Mouse (Mus musculus) embryonic facial prominence, embryonic 11.5 days (tissue): ENCODE measurements around the gene Helt. TPM values are rescaled to one million over a fixed set of nuclear protein-coding genes. Genes with fewer than 3 reads are reported as not detected.

Source experiments
- ATAC-seq: fragments of 200-750 bp; cut with Nextera tagmentation; replicated peaks from 2 replicates; pipeline ENCODE4 v1.8.0; 2017; ENCODE audit warnings: low read depth; ENCODE audit not compliant: insufficient number of reproducible peaks, low FRiP score, low TSS enrichment
- DNase-seq: peaks from one replicate; pipeline ENCODE4 v3.0.0-alpha.2; 2015; ENCODE audit warnings: low spot score
- H3K27ac ChIP-seq: fragments of 300-500 bp; sonication (generic); replicated peaks from 2 replicates; pipeline ENCODE4 v1.5.1; 2014; ENCODE audit warnings: mild to moderate bottlenecking, low read depth, low read length, control low read depth
- H3K27me3 ChIP-seq: fragments of 300-500 bp; sonication (generic); 2 replicates; pipeline ENCODE4 v1.6.1; 2014; ENCODE audit warnings: mild to moderate bottlenecking, low read length, moderate library complexity, mixed read lengths; ENCODE audit not compliant: control insufficient read depth, insufficient read depth
- H3K36me3 ChIP-seq: fragments of 300-500 bp; sonication (generic); replicated peaks from 2 replicates; pipeline ENCODE4 v1.6.1; 2014; ENCODE audit warnings: low read depth, mild to moderate bottlenecking, low read length, moderate library complexity, mixed read lengths; ENCODE audit not compliant: control insufficient read depth, insufficient read depth
- H3K4me1 ChIP-seq: fragments of 300-500 bp; sonication (generic); 2 replicates; pipeline ENCODE4 v1.6.1; 2014; ENCODE audit warnings: low read length, mixed read lengths; ENCODE audit not compliant: control insufficient read depth, insufficient read depth
- H3K4me2 ChIP-seq: fragments of 300-500 bp; sonication (generic); 2 replicates; pipeline ENCODE4 v1.6.1; 2014; ENCODE audit warnings: low read depth, mild to moderate bottlenecking, control low read depth, low read length, moderate library complexity
- H3K4me3 ChIP-seq: fragments of 300-500 bp; sonication (generic); 2 replicates; pipeline ENCODE4 v1.5.1; 2014; ENCODE audit warnings: low read depth, low read length, control low read depth
- H3K9ac ChIP-seq: fragments of 300-500 bp; sonication (generic); replicated peaks from 2 replicates; pipeline ENCODE4 v1.6.1; 2014; ENCODE audit warnings: mild to moderate bottlenecking, control low read depth, low read length
- H3K9me3 ChIP-seq: fragments of 300-500 bp; sonication (generic); replicated peaks from 2 replicates; pipeline ENCODE4 v1.6.1; 2016; ENCODE audit warnings: mild to moderate bottlenecking, low read length, inconsistent platforms, mixed read lengths; ENCODE audit not compliant: control insufficient read depth
- WGBS: fragments of 180-500 bp; shearing (Covaris S2); extraction: QIAGEN DNeasy Blood & Tissue Kit; methylation state at CpG from one replicate; pipeline ENCODE4 v1.1.7; 2014; 5-methylcytosine and 5-hydroxymethylcytosine counted together
- polyA plus RNA-seq: library from polyadenylated mRNA; unstranded; fragments of >200 nt; fragmentation: Nextera tagmentation; extraction: Ambion mirVana; gene quantifications from 2 replicates; pipeline ENCODE4 v1.2.1, GENCODE M21; 2014

Gene Helt
- polyA plus RNA-seq, 1 experiment from 2014 or later, result 1.9 TPM

DNA sequence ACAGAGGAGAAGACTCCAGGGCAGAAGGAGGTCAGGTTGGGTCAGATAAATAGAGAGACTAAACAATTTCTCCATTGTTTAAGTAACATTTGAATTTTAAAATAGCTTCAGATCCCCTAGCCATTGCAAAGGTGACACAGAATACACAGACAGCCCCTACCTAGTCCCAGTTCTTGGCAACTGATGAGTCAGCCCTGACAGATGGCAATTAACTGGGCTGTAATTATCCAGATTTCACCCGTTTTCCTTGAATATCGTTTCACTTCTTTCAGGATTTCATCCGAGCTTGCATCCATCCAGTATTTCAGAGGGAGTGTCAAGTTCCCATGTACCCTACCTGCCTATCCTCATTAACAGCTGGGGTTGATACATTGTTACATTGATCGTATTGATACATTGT is 34.9 kb upstream of the Helt start:
- ATAC-seq (no peak), DNase-seq (no peak)
- H3K27me3 ChIP-seq, result no peaks in the 10 kb centered on the region

DNA sequence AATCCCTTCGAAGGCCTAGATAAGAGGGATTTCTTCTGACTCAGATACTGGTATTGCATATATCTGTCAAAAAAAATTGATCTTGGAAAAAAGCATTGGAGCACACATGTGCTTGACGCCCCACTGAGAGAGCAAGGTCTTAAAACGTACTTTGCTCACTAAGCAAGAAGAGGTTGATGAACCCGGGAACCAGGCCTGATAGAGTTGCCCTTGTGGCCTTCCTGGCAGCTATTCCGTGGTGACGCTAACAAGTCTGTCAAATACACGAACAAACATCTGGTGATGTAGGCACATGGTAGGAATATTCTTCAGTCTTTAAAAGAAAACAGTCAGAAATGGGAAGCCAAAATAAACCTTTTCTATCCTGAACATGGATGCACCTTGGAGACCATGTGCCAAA is 32.8 kb upstream of the Helt start:
- ATAC-seq (no peak), DNase-seq (no peak)
- Histone ChIP-seq H3K27ac (no peak overlapping the region), H3K4me3 (no peak overlapping the region), H3K36me3 (no peaks in the 10 kb centered on the region), H3K4me2 (no peak overlapping the region), H3K4me1 (no peaks in the 10 kb centered on the region), H3K27me3 (no peaks in the 10 kb centered on the region), H3K9ac (no peak overlapping the region), H3K9me3 (no peaks in the 10 kb centered on the region)
- WGBS, result 92% methylated on average over 7 of the region's 7 CpGs

More for the DNA sequence above, 34.9 kb upstream of the Helt start:
- Histone ChIP-seq H3K4me1 (no peaks in the 10 kb centered on the region), H3K4me3 (no peak overlapping the region), H3K4me2 (no peak overlapping the region), H3K27ac (no peak overlapping the region), H3K9me3 (no peaks in the 10 kb centered on the region), H3K9ac (no peak overlapping the region), H3K36me3 (no peaks in the 10 kb centered on the region)
- WGBS, result 63% methylated on average over 4 of the region's 4 CpGs

DNA sequence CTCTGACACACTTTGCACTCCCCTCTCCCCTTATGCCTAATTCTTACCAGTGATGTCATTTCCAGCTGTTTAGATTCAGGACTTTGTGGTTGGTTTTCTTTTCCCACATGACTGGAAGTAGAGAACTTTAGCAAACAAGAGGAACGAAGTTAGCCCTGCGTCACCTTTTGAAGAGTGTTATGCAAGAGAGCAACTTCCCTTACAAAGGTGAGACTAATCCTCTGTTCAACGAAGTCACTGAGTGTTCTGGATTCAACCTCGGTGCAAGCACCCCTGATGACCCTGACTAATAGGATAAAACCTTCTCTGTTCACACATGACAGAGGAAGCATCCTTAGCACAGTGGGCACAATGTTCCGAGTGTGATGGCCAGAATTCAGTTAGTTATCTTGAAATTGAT is 32.2 kb upstream of the Helt start:
- no peaks in the 10 kb centered on the region for H3K27me3 ChIP-seq
- ATAC-seq, result no peak
- no peak for DNase-seq
- no peak overlapping the region for H3K9ac ChIP-seq
- H3K9me3 ChIP-seq, result no peaks in the 10 kb centered on the region
- 84% methylated on average over 5 of the region's 5 CpGs for WGBS
- H3K36me3 ChIP-seq, result no peaks in the 10 kb centered on the region
- H3K4me3 ChIP-seq, result no peak overlapping the region
- no peak overlapping the region for H3K4me2 ChIP-seq
- H3K27ac ChIP-seq, result no peak overlapping the region
- H3K4me1 ChIP-seq, result no peaks in the 10 kb centered on the region

DNA sequence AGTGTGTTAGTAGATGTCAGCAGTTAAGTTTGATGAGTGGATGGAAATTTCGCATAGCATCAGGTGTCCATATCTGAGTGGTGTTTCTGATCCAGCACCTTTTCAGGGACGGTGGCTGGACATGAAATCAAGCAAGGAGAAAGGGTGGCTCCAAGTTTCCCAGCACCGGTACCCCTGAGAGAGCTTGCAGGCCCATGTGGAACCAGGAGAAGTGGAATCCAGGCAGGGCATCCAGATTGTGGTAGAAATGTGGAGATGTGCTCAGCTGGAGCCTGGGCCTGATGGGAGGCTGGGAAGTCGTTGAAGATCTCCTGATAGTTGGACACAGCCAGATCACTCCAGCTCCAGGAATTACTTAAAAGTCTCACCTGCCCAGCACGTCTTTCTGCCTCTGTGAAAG is 30.2 kb upstream of the Helt start:
- WGBS, result 73% methylated on average over 5 of the region's 5 CpGs
- no peaks in the 10 kb centered on the region for H3K9me3 ChIP-seq
- no peak for ATAC-seq

DNA sequence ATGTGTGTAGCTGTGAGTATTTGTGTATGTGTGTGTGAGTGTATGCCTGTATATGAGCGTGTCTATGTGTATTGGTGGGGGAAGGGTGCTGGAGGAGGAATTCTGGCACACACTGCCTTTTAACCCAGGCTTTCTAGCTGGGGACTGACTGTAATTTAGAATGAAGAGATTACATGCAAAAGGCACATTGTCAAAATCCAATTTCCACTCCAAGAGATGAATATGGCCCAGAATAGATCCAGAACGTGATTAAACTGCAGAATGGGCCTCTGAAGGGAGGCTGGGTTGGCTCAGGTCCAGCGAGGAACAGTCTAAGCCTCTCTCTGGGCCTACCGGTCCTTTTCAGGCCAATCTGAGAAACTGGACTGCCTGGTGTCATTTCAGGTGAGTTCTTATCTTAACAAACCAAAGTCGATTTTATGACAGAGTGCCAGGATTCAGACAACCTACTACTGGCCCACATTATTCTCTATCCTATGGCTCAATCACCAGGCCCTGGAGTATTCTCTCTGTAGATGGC is 29.3 kb upstream of the Helt start:
- H3K4me3 ChIP-seq, result no peak overlapping the region
- no peaks in the 10 kb centered on the region for H3K9me3 ChIP-seq
- 81% methylated on average over 5 of the region's 5 CpGs for WGBS
- H3K4me1 ChIP-seq, result no peaks in the 10 kb centered on the region
- H3K4me2 ChIP-seq, result no peak overlapping the region
- no peaks in the 10 kb centered on the region for H3K27me3 ChIP-seq
- H3K9ac ChIP-seq, result no peak overlapping the region
- no peak overlapping the region for H3K27ac ChIP-seq
- ATAC-seq (no peak), DNase-seq (no peak)
- no peaks in the 10 kb centered on the region for H3K36me3 ChIP-seq

More for the DNA sequence above, 30.2 kb upstream of the Helt start:
- H3K27me3 ChIP-seq, result no peaks in the 10 kb centered on the region
- no peak overlapping the region for H3K4me2 ChIP-seq
- H3K4me1 ChIP-seq, result no peaks in the 10 kb centered on the region
- no peaks in the 10 kb centered on the region for H3K36me3 ChIP-seq
- H3K9ac ChIP-seq, result no peak overlapping the region
- DNase-seq, result no peak
- no peak overlapping the region for H3K4me3 ChIP-seq
- no peak overlapping the region for H3K27ac ChIP-seq

DNA sequence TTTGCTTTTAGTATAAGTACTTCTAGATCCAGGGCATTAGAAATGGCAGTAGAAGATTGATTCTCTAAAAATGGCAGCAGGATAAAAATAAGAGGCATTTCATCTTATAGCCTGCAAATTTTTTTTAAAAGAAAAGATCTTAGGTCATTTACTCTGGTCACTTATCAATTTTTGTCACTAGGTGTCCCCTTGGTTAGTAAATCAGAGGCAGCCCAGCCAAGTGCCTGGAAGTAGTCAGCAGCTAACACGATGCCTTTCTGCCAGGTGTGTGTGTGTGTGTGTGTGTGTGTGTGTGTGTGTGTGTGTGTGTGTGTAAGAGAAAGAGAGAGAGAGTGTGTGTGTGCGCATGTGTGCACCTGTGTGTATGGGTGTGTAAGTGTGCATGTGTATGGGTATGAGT is 28.4 kb upstream of the Helt start:
- no peak for DNase-seq
- H3K27ac ChIP-seq, result no peak overlapping the region
- H3K4me2 ChIP-seq, result no peak overlapping the region
- WGBS, result 72% methylated on average over 2 of the region's 2 CpGs
- H3K27me3 ChIP-seq, result no peaks in the 10 kb centered on the region
- no peaks in the 10 kb centered on the region for H3K9me3 ChIP-seq
- H3K36me3 ChIP-seq, result no peaks in the 10 kb centered on the region
- no peak overlapping the region for H3K4me3 ChIP-seq
- H3K4me1 ChIP-seq, result no peaks in the 10 kb centered on the region
- ATAC-seq, result no peak
- H3K9ac ChIP-seq, result no peak overlapping the region

DNA sequence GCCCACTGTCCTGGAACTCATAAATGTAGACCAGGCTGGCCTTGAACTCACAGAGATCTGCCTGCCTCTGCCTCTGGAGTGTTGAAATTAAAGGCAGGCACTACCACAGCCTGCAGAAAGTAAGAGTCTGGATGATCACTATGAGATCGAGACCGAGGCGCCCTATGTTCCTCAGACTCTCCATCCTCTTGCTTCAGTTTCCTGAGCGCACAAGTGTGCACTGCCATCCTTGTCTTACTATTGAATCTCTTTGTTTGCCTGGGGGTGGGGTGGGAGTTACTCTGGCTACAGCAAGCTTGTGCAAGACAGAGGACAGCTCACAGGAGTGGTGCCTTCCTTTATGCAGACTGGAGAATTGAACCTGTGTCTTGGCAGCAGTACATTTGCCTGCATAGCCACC is 27.9 kb upstream of the Helt start:
- H3K4me3 ChIP-seq, result no peak overlapping the region
- H3K9me3 ChIP-seq, result no peaks in the 10 kb centered on the region
- no peaks in the 10 kb centered on the region for H3K4me1 ChIP-seq
- no peak for DNase-seq
- no peaks in the 10 kb centered on the region for H3K36me3 ChIP-seq
- no peak for ATAC-seq
- H3K27ac ChIP-seq, result no peak overlapping the region
- no peak overlapping the region for H3K9ac ChIP-seq
- no peak overlapping the region for H3K4me2 ChIP-seq
- H3K27me3 ChIP-seq, result no peaks in the 10 kb centered on the region
- 96% methylated on average over 4 of the region's 4 CpGs for WGBS

DNA sequence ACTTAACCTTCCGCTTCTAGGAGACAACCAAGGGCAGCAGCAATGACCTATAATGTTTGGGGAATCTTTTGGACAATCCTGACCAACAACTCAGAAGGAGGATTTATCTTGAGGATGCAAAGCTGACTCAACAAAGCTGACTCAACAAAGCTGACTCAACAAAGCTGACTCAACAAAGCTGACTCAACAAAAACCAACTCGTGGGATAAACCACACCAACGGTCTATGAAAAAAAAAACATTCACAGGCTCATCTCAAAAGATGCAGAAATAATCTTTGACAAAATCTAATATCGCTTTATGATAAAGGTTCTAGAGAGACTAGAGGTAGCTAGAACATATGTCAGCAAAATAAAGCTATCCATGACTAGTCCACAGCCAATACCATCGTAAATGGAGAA is 24.3 kb upstream of the Helt start:
- H3K9ac ChIP-seq, result no peak overlapping the region
- no peak overlapping the region for H3K27ac ChIP-seq
- no peaks in the 10 kb centered on the region for H3K9me3 ChIP-seq
- no peak overlapping the region for H3K4me3 ChIP-seq
- no peaks in the 10 kb centered on the region for H3K36me3 ChIP-seq
- WGBS, result 91% methylated on average over 5 of the region's 5 CpGs
- H3K4me2 ChIP-seq, result no peak overlapping the region
- ATAC-seq (no peak), DNase-seq (no peak)
- H3K4me1 ChIP-seq, result no peaks in the 10 kb centered on the region
- no peaks in the 10 kb centered on the region for H3K27me3 ChIP-seq
